Mouse (Mus musculus): ENCODE data around the gene Lsm2.

The Lsm2 gene

DNA sequence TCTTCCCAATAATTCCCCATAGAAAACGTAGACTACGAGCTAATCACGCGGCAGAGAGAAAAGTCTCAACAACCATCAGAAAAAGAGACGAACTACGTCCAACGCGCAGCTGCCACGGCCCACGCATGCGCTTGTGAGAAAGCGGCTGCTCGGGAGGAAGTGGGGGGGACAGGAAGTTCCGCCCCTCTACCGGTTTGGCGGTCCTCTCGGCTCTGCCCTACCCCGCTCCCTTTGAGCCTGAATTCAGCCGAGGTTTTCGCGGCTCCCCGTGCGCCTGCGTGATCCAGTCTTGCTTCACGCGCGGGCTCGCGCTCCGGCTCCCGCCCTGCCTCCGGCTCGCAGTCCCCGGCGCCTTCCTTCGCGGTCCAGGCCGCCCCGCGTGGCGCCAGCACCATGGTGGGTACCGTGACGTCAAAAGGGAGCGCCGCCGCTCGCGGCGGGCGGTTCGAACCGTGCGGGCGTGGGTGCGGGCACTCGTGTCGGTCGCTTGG lies at the start of gene Lsm2:
TSS of gene Lsm2 (plus strand) at position 173 of the 491 bp plus-strand sequence.
- WGBS = under 1% methylated on average over 58 of the region's 58 CpGs

DNA sequence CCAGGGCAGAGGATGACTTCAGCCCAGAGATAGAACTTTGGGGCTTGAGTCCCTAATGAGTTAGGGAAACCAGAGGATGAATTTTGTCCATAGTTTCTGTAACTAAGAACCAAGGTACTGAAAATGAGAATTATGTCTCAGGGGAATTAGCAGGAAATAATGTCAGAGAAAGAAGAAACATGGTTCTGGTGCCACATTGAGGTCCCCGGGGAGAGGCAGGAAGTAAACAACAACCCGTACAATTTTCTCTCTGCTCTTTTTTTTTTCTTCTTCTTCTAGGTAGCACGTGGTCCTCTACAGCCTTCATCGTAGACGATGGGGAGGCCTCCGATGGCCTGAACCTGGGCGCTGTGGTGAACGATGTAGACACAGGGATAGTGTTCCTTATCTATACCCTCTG lies 49.4 kb upstream of the Lsm2 start:
- WGBS = 83% methylated on average over 8 of the region's 8 CpGs

DNA sequence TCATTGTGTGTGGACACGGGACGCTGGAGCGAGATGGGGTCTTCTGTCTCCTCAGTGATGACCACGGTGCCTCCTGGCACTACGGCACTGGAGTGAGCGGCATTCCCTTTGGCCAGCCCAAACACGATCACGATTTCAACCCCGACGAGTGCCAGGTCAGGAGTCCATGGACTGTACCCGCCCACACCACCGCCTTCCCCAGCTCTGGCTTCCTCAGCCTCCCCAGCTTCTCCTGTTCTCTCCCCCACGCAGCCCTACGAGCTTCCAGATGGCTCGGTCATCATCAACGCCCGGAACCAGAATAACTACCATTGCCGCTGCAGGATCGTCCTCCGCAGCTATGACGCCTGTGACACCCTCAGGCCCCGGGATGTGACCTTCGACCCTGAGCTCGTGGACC lies 47.6 kb upstream of the Lsm2 start:
- WGBS = 65% methylated on average over 24 of the region's 24 CpGs

GRCm38 (mm10) chr17:34934830-34935229 lies 46.8 kb upstream of the Lsm2 start:
- 58% methylated on average over 8 of the region's 8 CpGs for WGBS

- 88% methylated on average over 6 of the region's 6 CpGs for WGBS
Measured at GRCm38 (mm10) chr17:34937960-34938505, 43.6 kb upstream of the Lsm2 start.

DNA sequence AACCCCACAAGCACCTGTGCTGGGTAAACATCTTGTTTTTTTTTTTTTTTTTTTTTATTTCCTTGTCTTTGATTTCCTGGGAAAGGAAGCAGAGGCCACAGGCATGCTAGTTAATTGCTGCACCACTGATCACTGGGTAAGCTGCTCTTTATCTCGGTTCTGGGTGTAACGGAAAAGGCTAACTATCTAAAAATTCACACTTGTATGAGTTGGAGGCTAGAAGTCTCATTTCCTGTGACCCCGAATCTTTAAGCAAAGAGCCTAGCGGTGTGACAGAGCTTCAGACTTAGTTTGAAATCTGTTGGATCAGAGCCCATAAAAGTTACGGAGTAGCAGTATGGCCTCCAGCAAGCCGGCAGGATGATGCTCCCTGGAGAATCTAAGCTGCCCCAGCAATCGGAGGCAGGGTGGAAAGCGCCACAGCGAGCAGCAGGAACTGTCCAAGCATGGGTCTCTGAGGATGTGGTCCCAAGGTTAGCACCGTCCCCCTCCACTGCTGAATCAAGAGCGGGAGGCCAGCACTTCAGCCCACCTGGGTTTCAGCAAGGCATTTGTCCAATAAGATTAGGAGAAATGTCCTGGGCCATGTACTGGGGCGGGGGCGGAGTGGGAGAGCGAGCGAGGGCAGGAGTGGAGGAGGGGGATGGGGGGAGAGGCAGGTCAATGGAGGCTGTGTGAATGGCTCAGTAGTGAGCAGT lies 40.2 kb upstream of the Lsm2 start:
- 27% methylated on average over 15 of the region's 15 CpGs for WGBS

- WGBS = 91% methylated on average over 4 of the region's 4 CpGs
Measured at GRCm38 (mm10) chr17:34943128-34943815, 38.4 kb upstream of the Lsm2 start.

DNA sequence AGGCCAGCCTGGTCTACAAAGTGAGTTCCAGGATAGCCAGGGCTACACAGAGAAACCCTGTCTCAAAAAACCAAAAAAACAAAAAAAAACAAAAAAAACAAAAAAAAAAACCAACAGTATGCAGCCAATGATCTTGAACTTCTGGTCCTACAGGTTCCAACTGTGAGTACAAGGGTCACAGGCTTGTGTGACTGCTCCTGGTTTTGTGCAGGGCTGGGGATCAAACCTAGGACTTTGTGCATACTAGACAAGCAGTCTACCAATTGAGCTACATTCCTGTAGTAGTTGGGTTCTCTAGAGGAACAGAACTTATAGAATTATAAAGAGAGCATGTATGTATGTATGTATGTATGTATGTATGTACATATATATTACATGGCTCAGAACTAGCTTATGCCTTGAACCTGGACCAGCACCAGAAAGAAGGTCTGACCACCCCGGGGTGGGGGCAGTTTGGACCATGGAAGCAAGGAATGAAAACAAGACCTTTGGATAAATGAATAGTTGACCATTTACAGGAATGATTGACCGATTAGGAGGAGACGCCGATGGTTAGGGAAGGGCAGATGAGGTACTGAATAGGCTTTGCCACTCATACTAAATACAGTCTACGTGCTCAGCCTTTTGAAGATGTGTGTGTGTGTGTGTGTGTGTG lies 35.0 kb upstream of the Lsm2 start:
- 93% methylated on average over 5 of the region's 5 CpGs for WGBS

DNA sequence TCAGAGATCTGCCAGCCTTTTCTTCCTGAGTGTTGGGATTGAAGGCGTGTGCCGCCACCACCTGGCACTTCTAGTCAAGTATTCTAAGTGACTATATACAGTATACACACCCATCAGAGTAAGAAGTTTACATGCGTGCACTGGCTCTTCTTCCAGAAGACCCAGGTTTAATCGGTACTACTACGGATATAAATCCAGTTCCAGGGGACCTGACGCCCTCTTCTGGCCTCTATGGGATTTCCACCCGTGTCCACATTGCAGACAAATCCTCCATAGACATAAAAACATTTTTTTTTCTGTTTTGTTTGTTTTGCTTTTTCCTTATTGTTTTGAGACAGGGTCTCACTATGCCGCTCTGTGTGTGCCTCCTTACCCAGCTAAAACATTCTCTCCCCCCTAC lies 34.1 kb upstream of the Lsm2 start:
- WGBS = 20% methylated on average over 8 of the region's 8 CpGs

DNA sequence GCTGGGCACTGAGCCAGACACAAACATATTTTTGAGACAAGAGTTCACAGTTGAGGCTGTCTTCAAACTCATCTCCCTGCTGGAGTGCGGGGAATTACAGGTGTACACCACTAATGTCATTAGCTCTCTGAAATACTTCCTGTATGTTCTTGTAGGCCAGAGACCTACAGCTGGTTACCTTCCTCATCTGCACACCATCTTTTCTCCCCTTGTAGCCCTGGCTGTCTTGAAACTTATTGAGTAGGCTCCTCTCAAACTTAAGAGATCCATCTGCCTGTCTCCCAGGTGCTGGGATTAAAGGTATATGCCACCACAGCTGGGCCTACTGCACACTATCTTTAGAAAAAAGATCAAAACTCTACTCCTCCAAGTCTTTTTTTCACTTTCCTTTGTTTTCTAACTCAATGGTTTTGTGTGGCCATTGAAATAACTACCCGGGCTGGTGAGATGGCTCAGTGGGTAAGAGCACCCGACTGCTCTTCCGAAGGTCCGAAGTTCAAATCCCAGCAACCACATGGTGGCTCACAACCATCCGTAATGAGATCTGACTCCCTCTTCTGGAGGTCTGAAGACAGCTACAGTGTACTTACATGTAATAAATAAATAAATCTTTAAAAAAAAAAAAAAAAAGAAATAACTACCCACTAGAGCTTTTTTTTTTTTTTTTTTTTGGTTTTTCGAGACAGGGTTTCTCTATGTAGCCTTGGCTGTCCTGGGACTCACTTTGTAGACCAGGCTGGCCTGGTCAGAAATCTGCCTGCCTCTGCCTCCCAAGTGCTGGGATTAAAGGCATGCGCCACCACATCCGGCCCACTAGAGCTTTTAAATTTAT lies 32.7 kb upstream of the Lsm2 start:
- 62% methylated on average over 9 of the region's 9 CpGs for whole genome bisulfite sequencing

- 54% methylated on average over 4 of the region's 4 CpGs for WGBS
Measured at GRCm38 (mm10) chr17:34949553-34949969, 32.1 kb upstream of the Lsm2 start.

DNA sequence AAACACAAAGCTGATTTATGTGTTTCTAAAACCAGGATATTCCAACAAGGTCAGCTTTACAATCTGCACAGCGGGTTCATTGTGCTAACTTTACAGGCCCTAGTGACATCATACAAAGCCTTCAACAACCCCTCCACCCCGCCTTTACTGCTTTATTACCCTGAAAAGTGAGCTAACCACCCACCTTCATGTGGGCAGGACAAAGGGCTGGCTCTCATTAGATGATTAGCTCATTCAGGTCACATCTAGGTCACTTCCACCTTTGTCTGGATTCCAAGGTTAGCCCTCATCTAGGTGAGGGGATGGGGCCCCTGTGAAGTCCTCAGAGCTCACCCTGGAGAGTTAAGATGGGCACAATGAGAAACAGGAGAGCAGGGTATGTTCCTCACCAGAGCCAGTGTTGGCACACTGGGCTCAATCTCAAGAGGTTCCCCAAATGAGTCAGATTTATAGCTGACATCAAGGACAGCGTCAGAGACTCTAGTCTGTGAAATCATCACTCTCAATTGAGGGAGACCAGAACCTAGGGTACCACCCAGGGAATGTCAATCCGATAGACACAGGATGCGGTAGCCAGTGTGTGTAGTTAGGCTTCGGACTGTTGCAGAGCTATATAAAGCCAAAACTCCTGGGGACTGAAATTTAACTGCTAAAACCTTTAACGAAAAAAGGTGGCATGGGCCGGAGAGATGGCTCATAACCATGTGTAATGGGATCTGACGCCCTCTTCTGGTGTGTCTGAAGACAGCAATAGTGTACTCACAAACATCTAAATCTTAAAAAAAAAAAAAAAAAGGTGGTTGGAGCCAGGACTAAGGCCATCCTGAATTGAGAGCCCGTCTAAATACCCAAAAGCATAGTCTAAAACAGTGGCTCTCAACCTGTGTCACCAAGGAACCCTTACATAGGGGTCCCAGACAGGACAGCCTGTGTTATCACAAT lies 30.9 kb upstream of the Lsm2 start:
- 23% methylated on average over 10 of the region's 10 CpGs for WGBS

- 1% methylated on average over 29 of the region's 29 CpGs for WGBS
Measured at GRCm38 (mm10) chr17:34951636-34952377, 29.9 kb upstream of the Lsm2 start.

DNA sequence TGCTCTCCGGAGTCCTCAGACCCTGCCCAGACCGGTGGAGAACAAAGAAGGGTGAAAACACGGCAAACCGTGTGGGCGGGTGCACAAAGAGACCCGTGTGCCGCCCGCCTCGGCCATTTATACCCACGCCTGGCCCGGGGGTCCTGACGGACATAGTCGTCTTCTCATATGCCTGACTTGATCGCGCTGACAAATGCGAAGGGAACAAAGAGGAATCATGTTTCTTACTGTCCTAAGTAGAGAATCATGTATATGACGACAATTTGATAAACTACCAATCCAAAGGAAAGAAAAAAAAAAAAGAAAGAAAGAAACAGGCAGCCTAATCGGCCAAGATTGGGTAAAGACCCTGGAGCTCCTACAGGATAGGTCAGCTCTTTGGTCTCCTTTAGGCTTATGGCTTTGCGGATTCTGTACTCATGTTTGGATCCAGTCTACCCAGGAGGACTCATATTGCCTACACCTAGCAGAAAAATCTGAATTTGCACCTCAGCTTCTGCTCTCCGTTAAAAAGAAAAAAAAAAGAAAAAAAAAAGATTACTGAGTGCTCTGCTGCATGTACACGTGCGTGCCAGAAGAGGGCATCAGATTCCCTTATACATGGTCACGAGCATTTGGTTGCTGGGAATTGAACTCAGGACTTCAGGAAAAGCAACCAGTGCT lies 29.2 kb upstream of the Lsm2 start:
- 1% methylated on average over 23 of the region's 23 CpGs for WGBS

DNA sequence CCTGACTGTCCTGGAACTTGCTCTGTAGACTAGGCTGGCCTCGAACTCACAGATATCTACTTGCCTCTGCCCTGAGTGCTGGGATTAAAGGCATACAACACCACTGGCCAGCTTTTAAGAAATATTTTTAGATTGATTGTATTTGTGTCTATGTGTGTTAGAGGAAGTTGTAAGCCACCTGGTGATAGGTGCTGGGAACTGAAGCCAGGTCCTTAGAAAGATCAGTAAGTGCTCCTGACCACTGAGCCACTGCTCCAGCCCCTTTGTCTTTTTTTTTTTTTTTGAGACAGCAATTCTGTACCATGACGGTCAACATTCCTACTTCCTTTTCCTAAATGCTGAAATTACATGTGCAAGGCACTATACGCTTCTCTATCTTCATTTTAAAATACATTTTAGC lies 28.4 kb upstream of the Lsm2 start:
- WGBS = 76% methylated on average over 3 of the region's 3 CpGs

- WGBS = 91% methylated on average over 4 of the region's 4 CpGs
Measured at GRCm38 (mm10) chr17:34953904-34954303, 27.8 kb upstream of the Lsm2 start.

DNA sequence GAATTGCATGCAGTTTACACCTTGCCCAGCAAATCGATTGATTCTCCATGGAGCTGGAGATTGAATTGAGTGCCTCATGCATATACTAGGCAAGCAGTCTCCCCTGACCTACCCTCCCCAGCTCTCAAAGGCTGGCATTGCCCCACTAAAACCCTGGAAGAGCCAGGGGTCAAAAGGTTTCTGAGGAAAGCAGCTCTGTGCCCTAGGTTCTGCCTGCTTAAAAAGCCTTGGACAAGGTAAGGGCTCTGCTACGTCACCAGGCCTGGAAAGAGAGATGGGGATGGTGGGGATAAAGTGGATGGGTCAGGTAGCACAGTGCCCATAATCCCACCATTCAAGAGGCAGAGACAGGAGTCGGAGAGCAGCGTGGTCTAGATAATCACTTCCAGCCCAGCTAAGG lies 26.8 kb upstream of the Lsm2 start:
- WGBS = 85% methylated on average over 4 of the region's 4 CpGs

GRCm38 (mm10) chr17:34955884-34956283 lies 25.8 kb upstream of the Lsm2 start:
- 85% methylated on average over 3 of the region's 3 CpGs for WGBS

DNA sequence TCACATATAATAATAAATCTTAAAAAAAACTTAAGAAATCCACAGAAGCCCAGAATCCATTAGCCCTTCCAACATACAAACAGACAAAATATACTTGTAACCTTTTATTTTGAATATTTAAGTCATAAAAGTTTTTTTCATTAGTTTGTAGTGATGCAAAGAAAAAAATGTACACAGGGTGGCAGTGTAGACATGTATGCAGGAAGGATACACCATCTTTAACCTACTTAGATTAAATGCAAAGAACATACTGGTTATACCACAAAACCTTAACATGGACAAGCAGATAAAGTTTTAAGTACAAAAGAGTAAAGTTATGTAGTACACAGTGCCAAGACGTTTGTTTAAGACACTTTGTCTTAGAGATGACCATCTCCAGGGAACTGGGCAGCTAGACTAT lies 25.3 kb upstream of the Lsm2 start:
- WGBS = 45% methylated on average over 1 of the region's 1 CpGs

All from cerebral cortex, adult 2 months (tissue).